Mouse (Mus musculus) gonadal fat pad, adult 2 months (tissue): ENCODE results near the gene Nlrp6. TPM values are rescaled to one million over a fixed set of nuclear protein-coding genes. Genes with fewer than 3 reads are reported as not detected.

Experiments used
- DNase-seq: peaks from one replicate; pipeline ENCODE4 v3.0.0-alpha.2; 2012; ENCODE audit warnings: low read depth
- polyA plus RNA-seq: library from polyadenylated mRNA; depleted of rRNA; stranded (reverse); fragments of >200 nt; gene quantifications from 2 replicates; pipeline ENCODE4 v1.2.3, GENCODE M21; 2012

Gene Nlrp6
- polyA plus RNA-seq, 1 experiment = 1.2 TPM

DNA sequence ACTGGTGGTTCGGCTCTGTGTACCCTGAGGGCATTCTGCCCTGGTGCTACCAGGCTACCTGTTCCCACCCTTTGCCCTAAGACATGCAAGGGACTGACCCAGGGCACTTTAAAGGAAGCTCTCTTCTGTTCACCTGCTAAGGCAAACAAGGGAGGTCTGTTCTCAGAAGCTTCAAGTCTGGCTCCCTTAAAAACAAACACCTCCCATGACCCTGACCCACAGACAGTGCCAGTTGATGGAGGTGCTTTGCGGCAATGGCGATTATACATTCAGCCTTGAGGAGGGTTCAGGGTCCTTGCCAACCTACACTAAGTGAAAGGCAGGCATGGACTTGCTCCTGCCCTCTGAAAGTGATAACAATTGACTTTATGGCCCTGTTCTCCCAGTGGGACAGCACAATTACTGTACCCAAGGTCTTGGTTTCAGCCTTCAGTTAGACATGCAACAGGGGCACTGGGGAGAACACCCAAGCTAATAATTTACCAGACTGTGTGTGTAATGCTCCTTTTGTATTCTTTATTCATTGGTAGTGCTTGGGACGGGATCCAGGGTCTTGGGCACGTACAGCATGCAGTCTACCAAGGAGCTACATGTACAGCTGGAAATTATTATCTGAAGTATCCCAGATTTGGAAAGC lies 7.7 kb upstream of the Nlrp6 start:
- no peak for DNase-seq

DNA sequence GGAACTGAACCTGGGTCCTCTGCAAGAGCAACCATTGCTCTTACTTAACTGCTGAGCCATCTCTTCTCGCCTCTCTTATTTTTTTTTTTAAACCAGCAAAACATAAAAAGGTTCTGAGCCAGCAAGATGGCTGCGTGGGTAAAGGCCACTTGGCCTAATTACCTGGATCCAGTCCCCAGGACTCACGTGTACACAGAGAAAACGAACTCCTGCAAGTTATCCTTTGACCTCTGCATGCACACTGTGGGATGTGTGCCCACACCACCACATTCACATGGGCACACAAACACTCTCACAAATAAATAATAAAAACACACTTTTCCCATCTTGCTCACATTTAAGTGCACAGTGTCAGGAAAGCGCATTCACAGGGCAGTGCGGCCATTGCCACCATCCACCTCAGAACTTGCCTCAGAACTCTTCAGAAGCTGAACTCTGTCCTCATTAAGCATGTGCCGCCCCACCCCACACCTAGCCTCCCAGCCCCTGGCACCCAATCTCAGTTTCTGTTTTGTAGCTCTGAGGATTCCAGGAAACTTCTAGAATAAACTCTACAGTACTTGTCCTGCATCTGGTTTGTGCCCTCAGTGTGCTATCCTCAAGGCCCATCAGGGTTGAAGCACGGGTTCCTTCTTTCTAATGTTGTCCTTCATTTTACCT lies 6.5 kb upstream of the Nlrp6 start:
- no peak for DNase-seq

DNA sequence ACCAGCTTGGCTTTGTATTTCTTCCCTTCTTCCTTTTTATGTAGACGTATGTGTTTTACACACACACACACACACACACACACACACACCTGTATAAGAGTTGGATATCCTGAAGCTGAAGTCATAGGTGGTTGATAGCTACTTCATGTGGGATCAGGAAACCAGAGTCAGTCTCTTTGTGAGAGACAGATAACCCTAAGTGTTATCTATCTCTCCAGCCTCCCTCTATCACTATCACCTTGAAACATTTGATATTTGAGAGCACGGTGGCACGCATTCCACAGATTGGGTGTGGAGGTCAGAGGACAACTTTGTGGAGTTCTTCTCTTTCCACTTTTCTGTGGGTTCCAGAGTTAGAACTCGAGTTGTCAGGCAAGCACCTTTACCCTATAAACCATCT lies 791 bp upstream of the Nlrp6 start:
- no peak for DNase-seq

DNA sequence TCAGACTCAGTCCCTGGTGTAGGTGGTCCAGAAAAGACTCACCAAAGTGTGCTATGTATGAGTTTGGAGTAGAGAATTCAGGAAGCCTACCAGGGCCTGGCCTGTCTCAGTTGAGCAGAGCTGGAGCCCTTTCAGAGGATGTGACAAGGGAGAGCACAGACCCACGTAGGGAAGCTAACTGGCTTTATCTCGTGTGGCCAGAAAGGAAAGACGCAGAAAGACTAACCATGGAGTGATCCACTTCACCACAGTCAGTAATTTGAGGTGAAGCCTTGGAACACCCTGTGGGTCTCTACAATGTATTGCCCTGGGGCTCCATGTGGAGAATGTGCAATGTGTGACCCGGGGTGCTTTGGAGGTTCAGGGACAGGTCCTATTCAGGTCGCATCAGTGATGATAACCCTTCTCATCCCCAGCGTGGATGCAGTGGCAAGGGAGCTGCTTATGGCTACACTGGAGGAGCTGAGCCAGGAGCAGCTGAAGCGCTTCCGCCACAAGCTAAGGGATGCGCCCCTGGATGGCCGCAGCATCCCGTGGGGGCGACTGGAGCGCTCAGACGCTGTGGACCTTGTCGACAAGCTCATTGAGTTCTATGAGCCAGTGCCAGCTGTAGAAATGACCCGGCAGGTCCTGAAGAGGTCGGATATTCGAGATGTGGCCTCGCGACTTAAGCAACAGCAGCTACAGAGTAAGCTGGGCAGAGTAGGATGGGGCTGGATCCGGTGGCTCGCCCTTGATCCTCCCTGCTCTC lies 698 bp downstream of the Nlrp6 start:
- DNase-seq = no peak

DNA sequence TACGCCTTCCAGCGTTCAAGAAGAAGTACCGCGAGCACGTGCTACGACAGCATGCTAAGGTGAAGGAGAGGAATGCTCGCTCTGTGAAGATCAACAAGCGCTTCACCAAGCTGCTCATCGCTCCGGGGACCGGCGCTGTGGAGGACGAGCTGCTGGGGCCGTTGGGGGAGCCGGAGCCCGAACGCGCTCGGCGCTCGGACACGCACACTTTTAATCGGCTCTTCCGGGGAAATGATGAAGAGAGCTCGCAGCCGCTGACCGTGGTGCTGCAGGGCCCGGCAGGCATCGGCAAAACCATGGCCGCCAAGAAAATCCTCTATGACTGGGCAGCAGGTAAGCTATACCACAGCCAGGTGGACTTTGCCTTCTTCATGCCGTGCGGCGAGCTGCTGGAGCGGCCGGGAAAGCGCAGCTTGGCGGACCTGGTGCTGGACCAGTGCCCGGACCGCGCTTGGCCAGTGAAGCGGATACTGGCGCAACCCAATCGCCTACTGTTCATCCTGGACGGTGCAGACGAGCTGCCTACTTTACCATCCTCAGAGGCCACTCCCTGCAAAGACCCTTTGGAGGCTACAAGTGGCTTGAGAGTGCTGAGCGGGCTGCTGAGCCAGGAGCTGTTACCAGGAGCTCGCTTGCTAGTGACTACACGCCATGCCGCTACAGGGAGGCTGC lies 1.8 kb downstream of the Nlrp6 start:
- no peak for DNase-seq

DNA sequence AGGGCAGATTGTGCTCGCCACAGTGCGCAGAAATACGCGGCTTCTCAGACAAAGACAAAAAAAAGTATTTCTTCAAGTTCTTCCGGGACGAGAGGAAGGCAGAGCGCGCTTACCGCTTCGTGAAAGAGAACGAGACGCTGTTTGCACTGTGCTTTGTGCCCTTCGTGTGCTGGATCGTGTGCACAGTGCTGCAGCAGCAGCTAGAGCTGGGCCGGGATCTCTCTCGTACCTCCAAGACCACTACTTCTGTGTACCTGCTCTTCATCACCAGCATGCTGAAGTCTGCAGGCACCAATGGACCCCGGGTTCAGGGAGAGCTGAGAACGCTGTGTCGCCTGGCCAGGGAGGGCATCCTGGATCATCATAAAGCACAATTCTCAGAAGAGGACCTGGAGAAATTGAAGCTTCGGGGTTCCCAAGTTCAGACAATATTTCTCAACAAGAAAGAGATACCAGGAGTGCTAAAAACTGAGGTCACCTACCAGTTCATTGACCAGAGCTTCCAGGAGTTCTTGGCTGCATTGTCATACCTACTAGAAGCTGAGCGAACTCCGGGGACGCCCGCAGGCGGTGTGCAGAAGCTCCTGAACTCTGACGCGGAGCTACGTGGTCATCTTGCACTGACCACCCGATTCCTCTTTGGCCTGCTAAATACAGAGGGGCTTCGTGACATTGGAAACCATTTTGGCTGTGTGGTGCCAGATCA lies 2.5 kb downstream of the Nlrp6 start:
- DNase-seq = no peak

DNA sequence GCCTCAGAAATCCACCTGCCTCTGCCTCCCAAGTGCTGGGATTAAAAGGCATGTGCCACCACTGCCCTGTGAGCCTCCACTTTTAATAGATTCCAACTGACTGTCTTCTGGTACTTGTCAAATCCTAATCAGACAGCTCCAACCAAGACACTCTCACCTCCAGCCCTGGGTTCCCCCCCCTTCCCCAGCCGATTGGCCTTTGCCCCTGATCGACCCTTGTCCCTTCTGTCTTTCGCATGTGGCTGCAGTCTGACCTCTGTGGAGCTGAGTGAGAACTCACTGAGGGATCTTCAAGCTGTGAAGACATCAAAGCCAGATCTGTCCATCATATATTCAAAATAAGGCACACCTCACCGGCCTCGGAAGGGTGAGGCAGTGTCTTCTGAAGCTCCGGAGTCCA lies 6.5 kb downstream of the Nlrp6 start:
- DNase-seq = no peak

DNA sequence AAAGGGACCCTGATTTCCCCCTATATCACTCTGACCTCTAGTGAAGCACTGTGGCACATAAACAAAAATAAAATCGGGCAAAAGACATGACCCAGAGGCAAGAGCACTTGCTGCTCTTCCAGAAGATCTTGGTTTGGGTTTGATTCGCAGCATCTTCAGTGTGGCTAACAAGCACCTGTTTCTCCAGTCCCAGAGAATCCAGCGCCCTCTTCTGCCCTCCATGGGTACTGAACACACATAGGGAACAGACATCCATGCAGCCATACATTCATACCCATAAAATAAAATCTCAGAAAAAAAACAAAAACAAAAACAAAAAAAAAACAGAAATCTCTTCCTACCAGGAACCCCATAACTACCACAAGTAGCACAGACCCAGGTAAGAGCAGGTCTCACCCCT lies 17.7 kb downstream of the Nlrp6 start:
- no peak for DNase-seq

DNA sequence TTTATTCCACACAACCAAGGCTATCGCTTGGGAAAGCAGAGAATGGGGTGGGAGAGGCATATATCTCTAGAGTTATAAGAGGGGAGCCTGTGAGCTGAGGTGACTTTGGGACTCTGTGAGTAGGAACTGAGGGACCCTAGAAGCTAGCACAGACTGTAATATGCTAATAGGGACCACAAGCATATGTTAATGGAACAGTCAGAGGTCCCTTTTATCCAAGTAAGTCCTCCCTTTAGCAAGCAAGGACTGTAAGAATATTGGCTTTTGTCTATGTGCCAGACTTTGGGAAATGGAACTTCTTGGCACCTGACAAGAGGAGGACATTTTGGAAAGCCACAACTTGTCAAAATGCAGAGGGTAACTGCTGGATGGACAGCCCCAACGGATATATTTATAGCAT lies 18.2 kb downstream of the Nlrp6 start:
- DNase-seq = no peak

DNA sequence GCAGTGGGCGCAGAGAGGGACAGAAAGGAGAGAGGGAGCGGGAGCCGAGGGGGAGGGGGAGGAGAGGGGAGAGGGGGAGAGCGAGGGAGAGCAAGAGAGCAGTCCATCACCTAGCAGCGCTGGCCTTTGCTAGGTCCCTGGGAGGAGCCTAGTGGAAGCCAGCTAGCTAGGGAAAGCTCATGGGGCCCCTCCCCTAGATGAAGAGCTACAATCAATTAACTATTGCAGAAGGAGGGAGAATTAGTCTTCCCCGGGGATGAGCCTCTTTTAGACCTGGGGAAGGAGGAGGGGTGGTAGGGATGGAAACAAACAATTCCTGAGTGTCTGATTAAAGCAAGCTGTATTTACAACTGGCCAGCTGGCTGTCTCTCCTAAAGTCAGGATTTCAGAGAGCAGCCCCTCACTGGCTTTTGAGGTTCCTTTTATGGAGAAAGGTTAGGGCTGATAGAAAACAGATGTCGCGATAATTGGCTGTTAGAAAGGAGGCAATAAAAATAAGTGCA lies 19.0 kb downstream of the Nlrp6 start:
- no peak for DNase-seq

DNA sequence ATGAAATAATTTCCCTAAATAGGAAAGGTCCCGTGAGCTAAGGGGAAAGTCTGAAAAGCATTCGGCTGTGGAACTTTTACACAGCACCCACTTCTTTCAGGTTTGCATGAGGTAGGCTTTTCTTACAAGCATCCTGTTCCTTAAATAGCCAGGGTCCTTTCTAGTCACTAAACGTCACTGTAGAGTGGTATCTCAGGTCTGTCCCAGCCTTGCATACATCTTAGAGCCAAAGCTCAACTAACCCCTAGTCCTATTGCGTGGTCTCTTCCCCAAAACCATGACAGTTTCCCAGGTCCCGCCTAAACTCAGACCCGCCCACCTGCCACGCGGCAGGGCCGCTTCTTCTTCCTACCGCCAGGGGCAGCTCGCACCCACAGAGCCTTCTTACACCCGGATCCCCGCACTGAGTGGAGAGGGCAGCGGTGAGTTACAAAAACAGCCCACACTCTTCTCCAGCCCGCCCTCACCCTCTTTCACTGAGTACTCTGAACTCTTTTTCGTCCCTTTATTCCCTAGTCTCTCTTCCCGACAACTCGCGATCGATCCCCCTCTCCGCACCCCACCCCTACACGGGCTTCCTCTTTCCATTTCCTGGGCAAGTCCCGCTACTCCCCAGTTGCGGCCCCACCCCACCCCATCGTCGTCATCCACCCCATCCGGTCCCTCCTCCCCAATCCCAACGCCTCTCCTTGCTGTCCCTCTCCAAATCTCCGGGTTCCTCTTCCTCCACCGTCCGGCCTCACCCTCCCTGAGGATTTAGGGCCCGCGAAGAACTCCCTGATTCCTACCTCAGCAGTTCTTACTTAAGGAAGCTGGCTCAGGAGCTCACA lies 20.7 kb downstream of the Nlrp6 start, which contains the start of gene Pgghg:
Gene Pgghg (plus strand): TSS at position 170 of the 830 bp plus-strand sequence.
- peak; percentile 59 for DNase-seq

DNA sequence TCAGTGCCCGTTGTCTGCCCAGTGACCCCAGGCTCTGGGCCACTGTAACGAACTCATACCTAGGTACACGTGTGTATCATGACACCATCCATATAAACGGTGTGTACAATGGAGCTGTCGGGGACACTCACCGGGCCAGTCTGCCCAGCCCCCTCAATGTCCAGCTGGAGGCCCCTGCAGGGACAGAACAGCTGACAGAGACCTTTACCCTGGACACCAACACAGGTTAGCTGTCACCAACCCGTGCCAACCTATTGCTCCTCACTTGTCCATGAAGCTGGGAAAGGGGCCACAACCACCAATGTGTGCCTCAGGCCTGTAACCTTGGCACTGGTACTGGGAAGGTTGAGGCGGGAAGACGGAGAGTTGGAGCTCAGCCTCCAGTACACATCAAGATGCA lies 21.6 kb downstream of the Nlrp6 start:
- no peak for DNase-seq

DNA sequence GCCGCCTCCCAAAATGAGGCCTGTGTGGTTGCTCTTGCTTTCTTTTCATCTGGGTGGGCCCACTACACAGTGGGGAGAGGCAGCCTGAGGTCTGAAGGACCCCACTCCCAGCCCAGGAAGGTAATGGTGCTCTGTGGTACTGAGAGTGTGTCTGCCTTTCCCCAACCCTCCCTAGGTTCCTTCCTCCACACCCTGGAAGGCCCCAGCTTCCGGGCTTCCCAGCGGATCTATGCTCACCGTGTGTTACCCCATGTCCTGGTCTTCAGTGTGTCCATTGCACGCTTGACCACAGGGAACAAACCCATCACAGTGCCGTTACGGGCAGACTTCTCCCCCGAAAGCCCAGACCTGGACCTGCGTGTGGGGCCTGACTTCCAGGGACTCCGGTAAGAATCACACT lies 22.1 kb downstream of the Nlrp6 start:
- DNase-seq = no peak

DNA sequence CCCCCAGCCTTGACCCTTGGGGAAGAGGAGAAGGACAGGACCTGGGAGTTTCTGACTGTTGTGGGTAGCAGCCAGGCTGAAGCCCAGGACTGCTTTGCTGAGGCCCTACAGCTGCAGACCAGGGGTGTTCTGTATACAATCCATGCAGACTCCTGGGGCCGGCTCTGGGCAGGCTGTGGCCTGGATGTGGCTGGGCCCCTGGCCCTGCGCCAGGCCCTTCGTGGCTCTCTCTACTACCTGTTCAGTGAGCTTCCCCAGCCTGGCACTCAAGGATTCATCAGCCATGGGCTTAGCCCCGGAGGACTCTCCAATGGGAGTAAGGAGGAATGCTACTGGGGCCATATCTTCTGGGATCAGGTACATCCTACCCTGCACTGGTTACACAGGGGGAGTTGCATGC lies 22.7 kb downstream of the Nlrp6 start:
- no peak for DNase-seq

DNA sequence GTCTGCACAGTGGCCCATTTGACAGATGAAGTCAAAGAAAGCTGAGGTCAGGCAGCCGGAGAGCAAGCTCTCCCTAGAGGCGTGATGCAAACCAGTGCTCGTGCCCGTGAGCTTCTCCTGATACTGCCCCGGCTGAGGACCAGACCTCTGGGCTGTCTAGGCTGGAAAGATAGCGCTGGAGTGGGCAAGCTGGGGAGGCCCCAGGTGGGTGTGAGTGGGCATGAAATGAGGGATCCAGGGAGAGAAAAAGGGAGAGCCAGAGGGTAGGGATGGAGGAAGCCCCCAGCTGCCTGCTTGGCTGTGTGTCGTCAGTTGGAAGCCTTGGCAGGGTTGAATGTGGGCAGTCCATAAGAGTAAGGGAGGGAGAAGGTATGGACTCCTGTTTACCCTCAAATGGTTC lies 23.5 kb downstream of the Nlrp6 start:
- no peak for DNase-seq

DNA sequence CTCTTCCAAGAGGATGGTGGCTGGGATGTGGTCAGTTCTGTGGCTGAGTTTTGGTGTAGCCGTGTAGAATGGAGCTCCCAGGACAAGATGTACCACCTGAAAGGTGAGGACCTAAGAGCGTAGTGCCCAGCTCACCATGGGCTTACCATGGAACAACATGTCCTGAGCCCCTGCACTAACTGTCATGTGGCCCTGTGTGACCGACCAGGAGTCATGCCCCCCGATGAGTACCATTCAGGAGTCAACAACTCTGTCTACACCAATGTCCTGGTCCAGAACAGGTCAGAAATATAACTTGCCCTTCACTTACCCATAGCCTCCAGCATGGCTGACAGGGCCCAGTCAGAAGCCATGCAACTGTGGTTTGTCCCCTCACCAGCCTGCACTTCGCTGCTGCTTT lies 24.5 kb downstream of the Nlrp6 start:
- no peak for DNase-seq

DNA sequence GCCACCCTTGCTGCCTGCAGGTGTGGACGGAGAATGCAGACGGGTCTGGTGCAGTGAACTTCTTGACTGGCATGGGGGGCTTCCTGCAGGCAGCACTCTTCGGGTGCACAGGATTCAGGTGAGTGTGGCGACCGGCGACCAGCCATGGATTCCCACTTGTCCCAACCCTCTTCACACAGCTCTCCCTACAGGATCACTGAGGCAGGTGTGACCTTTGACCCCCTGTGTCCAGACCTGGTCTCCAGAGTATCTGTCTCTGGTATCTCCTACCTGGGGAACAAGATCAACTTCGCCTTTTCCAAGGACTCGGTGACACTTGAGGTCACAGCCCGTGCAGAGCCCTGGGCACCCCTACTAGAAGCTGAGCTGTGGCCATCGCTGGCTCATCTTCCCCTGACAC lies 25.6 kb downstream of the Nlrp6 start:
- DNase-seq = no peak

DNA sequence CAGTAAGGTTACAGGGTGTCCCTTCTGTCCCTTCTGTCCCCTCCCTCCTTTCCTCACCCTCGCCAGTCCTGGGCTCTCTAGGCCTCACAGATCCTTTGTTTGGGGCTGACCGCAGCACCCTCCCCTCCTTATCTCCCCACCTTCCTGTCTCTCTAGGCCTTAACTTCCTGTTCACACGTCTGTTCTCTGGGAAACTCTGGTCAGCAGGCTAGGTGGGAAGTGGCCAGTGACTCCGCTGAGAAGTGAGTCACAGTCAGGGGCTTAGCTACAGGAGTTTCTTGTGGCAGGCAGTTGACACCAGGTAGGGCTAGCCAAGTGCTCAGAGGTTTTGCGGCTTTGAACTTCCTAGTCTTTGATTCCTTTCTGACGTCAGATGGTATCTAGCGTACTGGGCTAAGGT lies 26.3 kb downstream of the Nlrp6 start:
- no peak for DNase-seq

DNA sequence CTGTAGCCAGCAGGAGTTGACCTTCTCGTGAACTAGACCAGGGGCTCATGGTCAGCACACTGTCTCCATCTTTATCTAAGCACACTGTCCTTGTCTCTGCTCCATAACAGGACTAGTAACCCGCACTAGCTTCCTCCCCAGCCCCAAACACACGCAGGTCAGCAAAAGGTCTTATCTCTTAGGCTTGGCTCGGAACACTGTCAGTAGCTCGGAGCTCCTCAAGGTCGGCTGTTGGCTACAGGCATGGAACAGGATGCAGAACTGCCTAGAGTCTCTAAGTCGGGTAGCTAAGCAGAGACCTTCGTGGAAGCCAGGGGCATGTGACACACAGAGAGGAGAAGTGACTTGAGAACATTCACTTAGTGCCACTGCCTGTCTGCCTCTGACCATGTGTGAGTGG lies 27.5 kb downstream of the Nlrp6 start:
- no peak for DNase-seq

DNA sequence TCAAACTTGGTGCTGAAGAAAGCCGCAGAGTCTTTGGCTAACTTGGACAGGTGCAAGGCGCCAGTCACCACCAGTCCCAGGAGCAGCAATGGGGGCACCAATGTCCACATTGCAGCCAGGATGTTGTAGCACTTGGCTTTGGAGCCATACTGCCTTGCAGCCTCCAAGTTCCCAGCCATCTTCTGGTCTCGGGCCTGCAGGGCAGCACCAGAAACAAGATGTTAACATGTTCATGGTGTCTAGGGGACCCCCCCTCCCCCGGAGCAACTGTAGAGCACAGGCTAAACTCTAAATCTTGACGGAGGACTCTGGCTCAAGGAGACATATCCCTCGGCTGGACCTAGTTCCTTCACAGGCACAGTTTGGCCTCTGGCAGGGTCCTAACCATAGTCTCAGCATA lies 28.6 kb downstream of the Nlrp6 start:
- DNase-seq = no peak
